Mouse (Mus musculus) splenic B cell, adult 2 months (primary cell): ENCODE measurements around the gene Myo16.

Experiments
- DNase-seq: peaks from one replicate; pipeline ENCODE4 v3.0.0-alpha.2; 2011; ENCODE audit warnings: low read depth, low spot score
- H3K27me3 ChIP-seq: 2 replicates; pipeline ENCODE4 v1.6.1; 2012; ENCODE audit warnings: mild to moderate bottlenecking, low read length, moderate library complexity, mixed read lengths; ENCODE audit not compliant: control insufficient read depth, poor library complexity, insufficient read depth, severe bottlenecking
- H3K36me3 ChIP-seq: 2 replicates; pipeline ENCODE4 v1.6.1; 2012; ENCODE audit warnings: mild to moderate bottlenecking, low read length, moderate library complexity, mixed read lengths; ENCODE audit not compliant: control insufficient read depth, poor library complexity, insufficient read depth, severe bottlenecking

Gene Myo16

DNA sequence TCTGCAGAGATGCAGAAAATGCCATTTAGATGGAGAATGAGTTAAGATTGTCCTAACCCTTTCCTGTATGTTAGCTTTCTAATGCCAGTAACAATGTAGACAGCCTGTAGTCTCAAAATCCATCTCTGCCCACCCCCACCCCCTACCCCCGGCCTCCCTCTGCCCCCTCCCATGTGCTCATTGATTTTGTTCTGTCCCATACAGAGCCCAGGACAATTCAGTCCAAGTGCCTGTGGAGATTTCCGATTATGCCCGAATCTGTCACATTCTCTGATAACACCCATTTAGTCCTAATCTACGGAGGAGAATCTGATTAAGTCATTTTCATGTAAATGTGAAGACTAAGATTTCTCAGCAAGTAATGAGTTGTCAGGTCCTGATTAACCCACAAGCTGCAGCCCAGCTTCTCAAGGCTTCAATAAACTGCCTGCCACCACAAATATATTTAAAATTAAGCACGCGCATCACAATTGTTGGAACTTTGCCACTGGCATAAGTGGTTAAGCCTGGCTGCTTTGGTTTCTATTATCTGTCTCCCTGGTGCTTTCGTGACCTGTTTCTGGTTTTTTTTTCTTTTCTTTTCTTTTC is 237.5 kb downstream of the Myo16 start:
- no peak for DNase-seq
- Histone ChIP-seq H3K27me3 (no peaks in the 10 kb centered on the region; the same call in 1 of the 2 replicates), H3K36me3 (no peaks in the 10 kb centered on the region)

DNA sequence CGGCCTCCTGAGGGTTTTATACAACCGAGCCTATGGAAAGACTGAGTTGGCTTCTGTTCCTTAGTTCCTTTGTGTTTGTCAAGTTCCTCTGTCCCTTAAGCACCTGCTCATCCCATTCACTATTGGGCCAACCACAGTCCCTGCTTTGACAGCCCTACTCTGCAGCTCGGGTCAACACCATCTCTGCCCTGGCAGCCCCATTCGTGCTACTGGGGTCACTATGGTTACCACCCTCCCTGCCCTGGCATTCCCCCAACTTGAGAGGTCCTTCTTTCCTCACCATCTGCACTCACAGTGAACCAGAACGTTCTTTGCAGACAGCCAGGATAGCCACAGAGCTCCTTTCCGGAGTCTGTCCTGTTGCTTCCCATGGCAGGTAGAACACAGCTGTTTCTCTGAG is 238.2 kb downstream of the Myo16 start:
- no peaks in the 10 kb centered on the region for H3K36me3 ChIP-seq
- DNase-seq = no peak
- no peaks in the 10 kb centered on the region; the same call in 1 of the 2 replicates for H3K27me3 ChIP-seq

DNA sequence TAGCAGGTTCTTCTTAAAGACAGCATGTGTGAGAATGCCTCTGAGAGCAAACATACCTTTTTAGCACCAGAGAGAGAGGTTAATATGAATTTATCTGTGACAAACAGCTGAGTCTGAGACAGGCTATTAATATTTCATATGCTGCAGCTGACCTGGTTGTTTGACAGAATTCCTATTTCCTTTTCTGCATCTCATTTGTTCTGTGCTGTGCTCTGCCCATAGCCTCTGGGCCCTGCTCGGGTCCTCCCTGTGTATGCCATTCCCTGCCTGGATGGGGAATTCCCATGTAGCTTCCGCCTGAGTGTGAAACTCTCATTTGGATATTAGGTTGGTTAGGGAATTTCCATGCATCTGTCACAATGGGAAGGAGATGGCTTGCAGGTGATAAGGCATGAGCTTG is 240.8 kb downstream of the Myo16 start:
- Histone ChIP-seq H3K27me3 (no peaks in the 10 kb centered on the region; the same call in 1 of the 2 replicates), H3K36me3 (no peaks in the 10 kb centered on the region)
- DNase-seq = no peak

DNA sequence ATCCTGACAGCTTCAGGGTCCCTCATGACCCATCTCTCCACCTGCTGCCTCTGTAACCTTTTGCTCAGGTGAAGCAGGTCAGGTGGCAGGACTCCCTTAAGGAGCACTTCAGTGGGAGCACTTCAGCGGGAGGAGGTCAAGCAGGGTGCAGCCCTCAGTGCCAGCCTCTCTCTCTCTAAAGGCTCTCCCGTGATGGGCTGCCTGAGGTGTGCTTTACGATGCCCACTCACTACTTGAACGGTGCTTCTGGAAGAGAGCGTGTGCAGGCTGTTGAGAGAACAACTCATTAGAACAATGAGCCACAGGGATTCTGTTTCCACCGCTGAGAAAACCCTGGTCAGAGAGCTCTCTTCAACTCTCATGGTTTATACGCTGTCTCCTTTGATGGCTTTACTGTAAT is 241.4 kb downstream of the Myo16 start:
- no peak for DNase-seq
- Histone ChIP-seq H3K27me3 (no peaks in the 10 kb centered on the region; the same call in 1 of the 2 replicates), H3K36me3 (no peaks in the 10 kb centered on the region)

DNA sequence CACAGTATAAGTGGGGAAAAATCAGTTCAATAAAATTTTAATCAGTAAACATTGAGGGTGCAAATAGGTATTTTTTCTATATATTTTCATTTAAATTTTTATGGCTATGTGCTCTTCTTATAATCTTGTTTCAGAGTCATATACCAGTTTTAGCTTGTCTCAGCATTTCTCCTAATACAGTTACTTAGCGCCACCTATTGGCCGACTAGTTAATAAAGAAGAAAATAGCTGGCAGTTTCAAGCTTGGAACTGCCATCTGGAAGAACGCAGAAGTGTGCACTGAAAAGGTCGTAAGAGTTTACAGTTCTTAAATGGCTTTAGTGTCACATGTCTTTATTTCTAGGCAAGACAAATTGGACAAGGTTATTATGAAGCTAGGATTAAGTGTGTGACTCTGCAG is 248.9 kb downstream of the Myo16 start:
- DNase-seq = peak; percentile 73
- no peaks in the 10 kb centered on the region for H3K27me3 ChIP-seq

DNA sequence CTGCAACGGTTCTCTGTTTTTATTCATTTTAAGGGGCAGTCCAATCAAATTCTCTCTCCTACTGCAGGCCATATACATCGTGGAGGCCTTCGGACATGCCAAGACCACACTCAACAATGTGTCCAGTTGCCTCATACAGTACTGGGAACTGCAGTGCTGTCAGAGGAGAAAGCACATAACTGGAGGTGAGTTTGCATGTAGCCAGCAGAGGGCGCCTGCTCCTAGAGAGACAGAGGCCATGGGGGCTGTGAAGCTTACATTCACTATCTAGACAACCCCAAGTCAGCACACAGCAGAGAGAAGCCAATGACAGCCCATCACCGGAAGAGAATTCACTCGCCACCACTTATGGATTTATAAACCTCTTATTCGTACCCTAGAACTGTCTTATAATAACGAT is 251.8 kb downstream of the Myo16 start:
- H3K27me3 ChIP-seq = no peaks in the 10 kb centered on the region
- peak; percentile 45 for DNase-seq
- no peaks in the 10 kb centered on the region for H3K36me3 ChIP-seq

More for the DNA sequence above, 248.9 kb downstream of the Myo16 start:
- H3K36me3 ChIP-seq = no peaks in the 10 kb centered on the region

DNA sequence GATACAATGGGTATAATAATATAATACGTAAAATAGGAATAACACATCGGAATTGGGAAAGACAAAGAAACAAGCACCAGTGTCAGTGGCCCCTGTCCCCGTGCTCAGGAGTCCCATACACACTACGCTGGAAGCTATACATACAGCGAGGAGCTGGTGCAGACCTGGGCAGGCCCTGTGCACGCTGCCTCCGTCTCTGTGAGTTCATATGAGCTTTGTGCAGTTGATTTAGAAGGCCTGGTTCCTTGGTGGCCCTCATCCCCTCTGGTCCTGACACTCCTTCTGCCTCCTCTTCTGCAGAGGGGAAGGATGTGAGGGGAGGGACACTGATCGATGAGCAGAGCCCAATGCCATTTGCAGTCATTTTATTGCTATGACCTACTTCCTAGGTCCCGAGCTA is 255.3 kb downstream of the Myo16 start:
- no peaks in the 10 kb centered on the region for H3K36me3 ChIP-seq
- H3K27me3 ChIP-seq = no peaks in the 10 kb centered on the region
- DNase-seq = no peak

DNA sequence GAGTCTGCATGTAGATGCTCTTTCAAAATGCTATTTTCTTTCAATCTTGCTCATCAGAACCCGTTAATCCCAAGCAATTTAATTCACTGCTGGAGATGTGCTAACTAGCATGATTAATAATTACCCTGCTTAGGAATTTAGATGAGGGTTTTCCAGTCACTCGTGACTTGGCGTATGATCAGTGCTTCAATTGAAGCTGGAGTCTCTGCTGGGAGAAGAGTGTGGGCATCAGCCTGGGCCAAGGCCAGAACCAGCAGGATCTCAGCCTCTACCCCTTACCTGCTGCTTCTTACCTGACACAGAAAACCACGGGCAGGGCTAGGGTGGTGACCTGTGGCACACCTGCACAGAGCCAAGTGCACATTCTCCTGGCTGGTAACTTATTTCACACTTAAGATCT is 257.8 kb downstream of the Myo16 start:
- H3K27me3 ChIP-seq = no peaks in the 10 kb centered on the region
- no peak for DNase-seq

DNA sequence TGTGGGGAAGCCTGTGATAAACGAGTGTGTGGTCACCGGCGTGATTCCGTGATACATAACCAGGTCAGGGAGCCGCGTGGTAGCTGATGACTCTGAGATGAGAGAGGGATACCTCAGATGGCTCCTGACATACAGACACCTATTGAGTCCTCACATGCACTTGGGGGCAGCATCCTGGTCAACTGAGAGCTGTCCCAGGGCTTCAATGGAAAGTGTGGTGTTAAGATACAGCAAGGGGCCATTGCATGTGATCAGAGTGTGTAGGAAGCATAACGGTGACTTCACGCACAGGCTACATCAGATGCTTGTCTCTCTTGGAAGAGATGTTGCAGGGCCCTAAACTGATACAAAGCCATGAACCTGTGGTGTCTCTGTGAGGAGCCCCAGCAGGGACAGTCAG is 260.2 kb downstream of the Myo16 start:
- no peaks in the 10 kb centered on the region for H3K36me3 ChIP-seq
- no peaks in the 10 kb centered on the region for H3K27me3 ChIP-seq
- no peak for DNase-seq

More for the DNA sequence above, 257.8 kb downstream of the Myo16 start:
- H3K36me3 ChIP-seq = no peaks in the 10 kb centered on the region

DNA sequence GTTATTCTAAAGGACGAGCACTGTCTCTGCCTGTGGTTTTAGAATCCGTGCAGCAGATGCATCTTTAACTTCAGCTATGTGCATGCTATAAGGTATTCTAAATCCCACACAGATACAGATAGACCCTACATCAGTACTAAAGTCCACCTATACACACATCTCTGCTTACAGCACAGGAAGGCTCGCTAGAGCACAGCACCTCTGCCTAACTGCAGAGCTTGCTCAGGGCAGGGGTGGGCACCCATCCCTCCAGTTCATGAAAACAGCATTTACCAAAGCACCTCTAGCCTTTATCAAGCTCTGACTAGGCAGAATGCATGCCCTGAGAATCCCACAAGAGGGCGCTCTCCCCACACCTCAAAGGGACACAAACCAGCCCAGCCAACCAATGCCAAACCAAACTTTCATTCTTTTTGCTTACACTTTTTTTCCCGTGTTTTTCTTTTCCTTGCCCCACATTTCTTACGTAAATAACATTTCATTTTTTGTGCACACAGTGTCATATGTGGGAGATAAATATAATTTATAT is 261.0 kb downstream of the Myo16 start:
- Histone ChIP-seq H3K27me3 (no peaks in the 10 kb centered on the region), H3K36me3 (no peaks in the 10 kb centered on the region)
- DNase-seq = peak; percentile 59

DNA sequence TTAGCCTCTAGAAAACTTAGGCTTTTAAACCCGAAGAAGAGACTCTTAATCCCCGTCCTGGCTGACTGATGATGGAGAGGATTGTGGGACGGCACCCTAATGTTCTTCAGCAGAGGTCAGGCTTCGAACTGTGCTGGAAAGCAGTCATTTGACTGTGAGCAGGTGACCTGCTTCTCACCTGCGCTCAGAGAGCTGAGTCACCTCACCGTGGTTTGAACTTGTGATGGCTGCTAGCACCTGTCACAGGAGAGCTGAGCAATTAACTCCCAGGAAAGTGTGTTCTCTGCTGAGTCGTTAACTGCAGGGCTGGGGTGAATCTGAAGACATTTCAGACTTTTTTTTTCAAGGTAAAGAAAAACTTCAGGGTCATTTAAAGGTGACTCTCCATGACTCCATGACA is 261.6 kb downstream of the Myo16 start:
- H3K36me3 ChIP-seq = no peaks in the 10 kb centered on the region
- DNase-seq = no peak

DNA sequence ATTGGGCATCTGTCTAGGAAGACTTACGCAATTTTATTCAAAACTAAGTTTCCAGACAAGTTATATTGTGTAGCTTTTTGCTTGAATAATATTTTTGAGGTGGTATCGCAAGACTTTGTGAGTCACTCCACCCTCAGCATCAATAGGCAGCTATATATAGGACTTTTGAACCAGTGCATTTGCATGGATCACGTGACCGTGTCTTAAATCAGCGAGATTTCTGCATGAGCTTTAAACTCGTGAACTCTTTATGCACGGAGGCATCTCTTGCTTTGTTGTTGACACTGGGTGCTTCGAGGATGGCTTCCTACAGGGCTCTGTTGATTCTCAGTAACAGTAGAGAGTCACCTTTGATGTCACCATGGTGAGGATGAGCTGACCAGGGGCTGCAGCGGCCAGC is 262.2 kb downstream of the Myo16 start:
- no peaks in the 10 kb centered on the region for H3K27me3 ChIP-seq
- no peak for DNase-seq
- no peaks in the 10 kb centered on the region for H3K36me3 ChIP-seq

More for the DNA sequence above, 261.6 kb downstream of the Myo16 start:
- no peaks in the 10 kb centered on the region for H3K27me3 ChIP-seq

DNA sequence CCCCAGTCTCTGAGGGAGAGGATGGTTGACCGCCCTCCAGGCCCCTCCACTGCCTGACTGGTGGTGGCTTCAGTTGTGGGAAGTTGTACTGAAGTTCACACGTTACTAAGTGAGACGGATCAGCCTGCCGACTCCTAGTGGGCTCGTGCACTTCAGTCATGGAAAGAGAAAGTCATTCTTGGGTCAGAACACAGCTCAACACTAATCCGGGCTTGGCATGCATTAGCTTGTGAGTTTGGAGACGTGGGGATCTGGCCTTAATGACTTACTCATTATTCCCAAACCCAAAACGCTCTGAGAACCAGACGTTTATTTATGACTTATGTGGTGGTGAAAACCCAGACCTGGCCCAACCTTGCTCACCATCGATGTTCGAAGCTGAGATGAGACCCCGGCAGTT is 263.1 kb downstream of the Myo16 start:
- H3K36me3 ChIP-seq = no peaks in the 10 kb centered on the region
- DNase-seq = no peak
- no peaks in the 10 kb centered on the region for H3K27me3 ChIP-seq

DNA sequence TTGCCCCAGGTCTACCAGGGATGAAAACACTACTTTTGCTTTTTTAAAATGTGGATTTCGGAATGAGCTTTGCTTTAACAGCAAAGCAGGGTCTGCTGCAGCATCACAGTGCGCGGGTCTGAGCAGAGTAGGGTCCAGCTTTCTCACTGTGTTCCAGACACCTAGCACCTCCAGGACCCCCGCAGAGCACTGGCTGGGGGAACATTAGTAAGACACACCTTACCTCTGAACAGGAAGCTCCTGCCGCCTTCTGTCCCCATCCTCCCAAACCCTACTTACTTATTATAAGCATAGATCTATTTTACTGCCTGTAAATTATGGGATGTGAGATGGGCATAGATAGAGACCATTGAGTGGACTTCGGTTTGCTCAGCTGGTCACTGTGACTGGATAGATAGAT is 263.6 kb downstream of the Myo16 start:
- Histone ChIP-seq H3K27me3 (no peaks in the 10 kb centered on the region), H3K36me3 (no peaks in the 10 kb centered on the region)
- no peak for DNase-seq

DNA sequence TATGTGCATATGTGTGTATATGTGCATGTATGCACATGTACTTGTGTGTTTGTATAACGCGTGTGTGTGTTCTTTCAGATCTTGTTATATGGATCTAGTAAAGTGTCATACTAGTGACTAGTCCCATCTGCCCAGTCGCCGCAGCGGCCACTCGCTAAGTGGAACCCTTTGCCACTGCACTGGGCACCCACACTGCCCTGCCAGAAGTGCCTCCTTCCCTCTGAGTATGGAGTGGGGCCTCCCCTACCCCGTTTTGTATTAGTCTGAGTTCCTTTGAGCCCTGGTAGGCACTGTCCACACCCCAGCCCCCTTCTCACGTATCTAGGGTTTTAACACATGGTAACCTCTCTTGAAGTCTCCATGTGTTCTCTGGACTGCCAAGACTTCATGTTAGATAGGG is 264.3 kb downstream of the Myo16 start:
- DNase-seq = no peak
- H3K27me3 ChIP-seq = no peaks in the 10 kb centered on the region
- no peaks in the 10 kb centered on the region for H3K36me3 ChIP-seq

DNA sequence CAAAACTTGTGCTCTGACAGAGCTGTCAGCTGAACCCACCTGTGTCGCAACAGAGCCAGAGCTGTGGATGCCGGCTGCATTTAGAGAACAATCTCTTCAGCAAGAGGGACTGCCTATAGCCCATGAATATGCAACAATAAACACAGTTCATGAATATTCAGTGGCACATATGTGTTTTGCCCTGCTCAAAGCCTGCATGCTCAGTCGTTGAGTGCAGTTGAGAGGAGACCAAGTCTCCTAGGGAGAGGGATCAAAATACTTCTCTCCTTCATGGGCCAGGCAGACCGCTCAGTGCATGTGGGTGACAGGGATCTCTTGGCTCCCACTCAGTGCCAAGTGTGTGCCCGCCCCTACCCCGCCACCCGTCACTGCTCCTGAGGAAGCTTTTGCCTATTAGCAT is 265.3 kb downstream of the Myo16 start:
- Histone ChIP-seq H3K27me3 (no peaks in the 10 kb centered on the region), H3K36me3 (no peaks in the 10 kb centered on the region)
- DNase-seq = no peak
